Mouse (Mus musculus) kidney, embryonic 14.5 days (tissue): ENCODE data around the gene Enah. TPM values are rescaled to one million over a fixed set of nuclear protein-coding genes. Genes with fewer than 3 reads are reported as not detected.

ENCODE experiments used
- ATAC-seq: fragments of 200-750 bp; cut with Nextera tagmentation; 2 replicates; pipeline ENCODE4 v1.8.0; 2017; ENCODE audit warnings: moderate number of reproducible peaks, mild to moderate bottlenecking, moderate TSS enrichment, moderate library complexity; ENCODE audit not compliant: low FRiP score, low TSS enrichment
- H3K27ac ChIP-seq: fragments of 300-500 bp; sonication (generic); 2 replicates; pipeline ENCODE4 v1.5.1; 2014; ENCODE audit warnings: low read depth, mild to moderate bottlenecking, low read length, moderate library complexity, mixed read lengths
- H3K27me3 ChIP-seq: fragments of 300-500 bp; sonication (generic); 2 replicates; pipeline ENCODE4 v1.6.1; 2014; ENCODE audit warnings: mild to moderate bottlenecking, low read length; ENCODE audit not compliant: control insufficient read depth, insufficient read depth
- H3K36me3 ChIP-seq: fragments of 300-500 bp; sonication (generic); 2 replicates; pipeline ENCODE4 v1.6.1; 2014; ENCODE audit warnings: low read length, mixed read lengths; ENCODE audit not compliant: control insufficient read depth, insufficient read depth
- H3K4me1 ChIP-seq: fragments of 300-500 bp; sonication (generic); 2 replicates; pipeline ENCODE4 v1.6.1; 2014; ENCODE audit warnings: low read length, mixed read lengths; ENCODE audit not compliant: control insufficient read depth, insufficient read depth
- H3K4me2 ChIP-seq: fragments of 300-500 bp; sonication (generic); replicated peaks from 2 replicates; pipeline ENCODE4 v1.6.1; 2014; ENCODE audit warnings: low read depth, mild to moderate bottlenecking, low read length
- H3K4me3 ChIP-seq: fragments of 300-500 bp; sonication (generic); 2 replicates; pipeline ENCODE4 v1.5.1; 2014; ENCODE audit warnings: mild to moderate bottlenecking, low read length
- H3K9ac ChIP-seq: fragments of 300-500 bp; sonication (generic); 2 replicates; pipeline ENCODE4 v1.6.1; 2014; ENCODE audit warnings: low read depth, mild to moderate bottlenecking, low read length, moderate library complexity
- H3K9me3 ChIP-seq: fragments of 300-500 bp; sonication (generic); 2 replicates; pipeline ENCODE4 v1.6.1; 2016; ENCODE audit warnings: low read length; ENCODE audit not compliant: control insufficient read depth
- WGBS: fragments of 180-500 bp; shearing (Covaris S2); extraction: QIAGEN DNeasy Blood & Tissue Kit; methylation state at CpG from one replicate; pipeline ENCODE4 v1.1.7; 2014; 5-methylcytosine and 5-hydroxymethylcytosine counted together
- polyA plus RNA-seq: library from polyadenylated mRNA; unstranded; fragments of >200 nt; fragmentation: Nextera tagmentation; extraction: Ambion mirVana; gene quantifications from 2 replicates; pipeline ENCODE4 v1.2.1, GENCODE M21; 2014

Enah gene
- polyA plus RNA-seq, 1 experiment from 2014 or later: 28.8 TPM

DNA sequence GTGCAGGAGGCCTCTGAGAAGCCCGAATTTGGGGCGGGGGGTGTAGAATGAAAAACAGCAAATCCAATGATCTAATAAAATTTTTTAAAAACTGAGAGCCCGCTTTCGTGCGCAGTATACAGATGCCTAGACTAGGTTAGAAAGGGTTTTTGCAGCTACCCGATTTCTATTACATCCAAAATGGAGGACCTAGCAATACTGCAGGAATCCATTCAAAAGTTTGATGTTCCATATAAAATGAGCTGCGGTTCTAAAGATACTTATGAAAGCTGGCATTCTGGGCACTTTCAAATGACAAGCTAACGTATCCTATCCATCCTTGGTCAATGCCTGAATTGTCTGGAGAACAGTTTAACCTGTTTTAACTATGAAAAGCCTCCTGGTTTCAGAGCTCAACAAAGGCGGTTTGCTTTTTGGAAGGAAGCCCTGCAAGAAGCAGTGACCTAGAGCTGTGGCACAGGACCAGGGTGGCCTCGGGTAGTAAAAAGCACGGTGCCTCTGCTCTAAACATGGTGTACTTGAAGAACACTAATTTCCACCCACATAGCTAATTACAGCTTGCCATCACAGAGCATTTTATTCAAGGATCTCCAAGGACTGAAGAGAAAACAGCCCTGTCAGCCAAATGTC is 1.2 kb upstream of the Enah start:
- no peak overlapping the region for H3K27ac ChIP-seq
- peak overlapping the region; percentile 90 for H3K4me2 ChIP-seq
- ATAC-seq: 0 out of 2 replicates have a peak, but pooled peaks have one; percentile 2
- peaks cover 6% of the 10 kb centered on the region; the same call in 1 of the 2 replicates for H3K4me1 ChIP-seq
- WGBS: 26% methylated on average over 11 of the region's 11 CpGs
- peak overlapping the region; percentile 93 for H3K4me3 ChIP-seq
- no peaks in the 10 kb centered on the region for H3K27me3 ChIP-seq
- H3K36me3 ChIP-seq: no peaks in the 10 kb centered on the region
- no peaks in the 10 kb centered on the region for H3K9me3 ChIP-seq
- peak overlapping the region; percentile 97; the same call in 1 of the 2 replicates for H3K9ac ChIP-seq

DNA sequence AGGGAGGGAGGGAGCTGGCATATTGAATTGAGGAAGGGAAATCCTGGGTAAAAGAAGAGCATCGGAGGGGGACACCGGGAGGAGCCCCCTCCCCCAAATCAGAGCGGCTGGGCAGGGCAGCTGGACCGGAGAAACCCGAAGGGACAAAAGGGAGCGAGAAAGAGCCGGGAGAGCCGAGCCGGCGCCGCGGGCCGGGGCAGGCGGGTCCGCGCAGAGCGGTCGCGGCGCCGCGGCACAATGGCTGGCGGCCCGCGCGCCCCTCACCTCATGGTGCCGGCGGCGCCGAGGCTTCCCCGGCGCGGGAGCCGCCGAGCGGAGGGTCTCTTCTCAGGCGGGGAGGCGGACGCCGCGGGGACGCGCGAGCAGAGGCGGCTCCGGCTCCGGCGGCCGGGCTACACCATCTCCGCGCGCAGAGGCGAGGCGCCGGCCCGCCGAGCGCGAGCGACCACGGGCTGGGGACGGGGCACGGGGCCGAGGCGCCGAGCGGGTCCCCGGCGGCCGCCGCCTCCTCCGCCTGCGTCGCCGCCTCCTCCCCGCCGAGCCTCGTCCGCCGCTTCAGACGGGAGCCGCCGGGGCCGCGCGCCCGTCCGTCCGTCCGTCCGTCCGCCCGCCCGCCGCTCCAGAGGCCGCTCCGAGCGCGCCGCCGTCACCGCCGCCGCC is 394 bp downstream of the Enah start:
- Histone ChIP-seq H3K4me2 (peak overlapping the region; percentile 90), H3K27ac (peak overlapping the region; percentile 92), H3K4me1 (peaks cover 3% of the 10 kb centered on the region; the same call in 1 of the 2 replicates), H3K36me3 (no peaks in the 10 kb centered on the region), H3K27me3 (no peaks in the 10 kb centered on the region), H3K9me3 (no peaks in the 10 kb centered on the region), H3K9ac (peak overlapping the region; percentile 97), H3K4me3 (peak overlapping the region; percentile 93)
- WGBS: under 1% methylated on average over 33 of the region's 104 CpGs
- ATAC-seq: peak; percentile 74

DNA sequence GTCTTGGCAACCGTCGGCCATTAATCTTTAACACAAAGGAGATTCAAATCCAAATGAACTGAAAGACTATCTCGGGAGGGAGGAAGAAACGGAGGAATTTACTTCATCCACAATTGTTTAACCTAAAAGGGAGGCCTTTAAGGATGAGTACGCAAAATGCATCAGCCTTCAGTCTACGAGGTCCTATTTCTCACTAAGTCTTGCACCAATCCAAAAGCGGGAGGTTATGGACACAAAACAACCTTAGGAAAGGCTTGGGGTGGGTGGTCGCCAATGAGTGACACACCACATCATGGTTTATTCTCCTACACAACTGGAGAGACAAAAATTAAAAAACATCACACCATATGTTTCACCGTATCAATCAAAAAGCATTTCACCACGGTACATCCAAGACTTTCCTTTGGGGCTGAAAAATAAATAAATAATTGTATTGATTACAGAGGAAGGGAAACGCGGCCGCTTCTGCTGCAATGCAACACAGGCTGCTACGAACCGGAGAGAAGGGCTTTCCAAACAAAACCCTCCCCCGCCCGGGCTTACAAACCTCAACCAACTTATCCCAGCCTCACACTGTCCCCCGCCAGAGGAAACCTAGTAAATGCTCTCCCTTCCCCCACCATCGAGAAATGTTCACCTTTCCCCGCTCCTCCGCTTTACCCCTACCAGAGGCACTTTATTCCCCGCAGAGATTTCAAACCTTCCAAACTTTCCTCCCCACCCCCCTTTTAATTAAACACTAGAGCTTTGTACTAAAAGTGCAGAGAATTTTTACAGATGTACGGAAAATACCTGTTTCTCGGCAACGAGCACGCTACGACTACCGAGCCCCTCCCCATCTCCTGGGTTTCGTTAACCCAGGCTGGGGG is 1.2 kb downstream of the Enah start:
- peak; percentile 32; the same call in 1 of the 2 replicates for ATAC-seq
- Histone ChIP-seq H3K9ac (peak overlapping the region; percentile 97), H3K4me3 (peak overlapping the region; percentile 93), H3K27ac (peak overlapping the region; percentile 92), H3K36me3 (no peaks in the 10 kb centered on the region), H3K4me1 (peaks cover 3% of the 10 kb centered on the region; the same call in 1 of the 2 replicates), H3K9me3 (no peaks in the 10 kb centered on the region), H3K27me3 (no peaks in the 10 kb centered on the region), H3K4me2 (peak overlapping the region; percentile 90)
- WGBS: under 1% methylated on average over 29 of the region's 29 CpGs

DNA sequence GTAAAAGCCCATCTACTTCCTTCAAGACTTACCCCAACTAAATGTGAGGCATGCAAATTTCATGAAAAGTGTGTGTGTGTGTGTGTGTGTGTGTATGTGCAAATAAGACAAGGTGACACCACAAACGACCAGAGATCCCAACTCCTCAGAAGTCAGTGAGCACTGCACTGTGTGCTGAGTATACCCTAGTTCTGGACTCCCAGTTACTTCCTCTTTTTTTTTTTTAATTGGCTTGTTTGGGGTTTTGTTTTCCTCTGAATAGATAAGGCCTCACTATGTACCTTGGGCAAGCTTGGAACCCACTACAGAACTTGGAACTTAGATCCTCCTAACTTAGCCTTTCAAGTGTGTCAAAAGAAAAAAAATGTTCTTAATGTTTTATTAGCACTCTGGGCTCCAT is 14.0 kb downstream of the Enah start:
- no peaks in the 10 kb centered on the region for H3K4me1 ChIP-seq
- H3K4me2 ChIP-seq: no peak overlapping the region
- WGBS: 71% methylated on average over 1 of the region's 1 CpGs
- H3K9me3 ChIP-seq: no peaks in the 10 kb centered on the region
- no peaks in the 10 kb centered on the region for H3K36me3 ChIP-seq
- ATAC-seq: no peak
- no peaks in the 10 kb centered on the region for H3K27me3 ChIP-seq
- no peak overlapping the region for H3K9ac ChIP-seq
- no peak overlapping the region for H3K27ac ChIP-seq
- H3K4me3 ChIP-seq: no peak overlapping the region

DNA sequence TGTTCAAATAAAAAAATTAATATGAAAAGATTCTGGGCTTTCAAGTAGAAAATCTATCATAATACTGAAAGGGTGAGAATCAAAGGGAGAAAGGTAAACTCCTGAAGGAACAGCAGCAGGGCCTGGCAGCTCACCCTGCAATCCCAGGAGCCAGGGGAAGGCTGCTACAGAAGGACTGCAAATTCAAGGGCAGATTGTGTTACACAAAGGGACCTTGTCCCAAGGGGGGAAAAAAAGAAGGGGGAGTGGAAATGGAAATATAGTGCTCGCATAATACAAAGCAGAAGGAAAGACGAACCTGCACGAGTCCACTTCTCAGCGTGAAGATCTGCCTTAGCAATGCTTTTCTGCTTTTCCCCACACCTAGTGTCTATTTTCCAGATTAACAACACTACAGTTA is 21.1 kb downstream of the Enah start:
- H3K9me3 ChIP-seq: no peaks in the 10 kb centered on the region
- H3K4me2 ChIP-seq: no peak overlapping the region
- no peak overlapping the region for H3K4me3 ChIP-seq
- no peaks in the 10 kb centered on the region for H3K36me3 ChIP-seq
- ATAC-seq: no peak
- no peak overlapping the region for H3K9ac ChIP-seq
- no peak overlapping the region for H3K27ac ChIP-seq
- 56% methylated on average over 4 of the region's 4 CpGs for WGBS
- no peaks in the 10 kb centered on the region; the same call in 1 of the 2 replicates for H3K4me1 ChIP-seq
- H3K27me3 ChIP-seq: no peaks in the 10 kb centered on the region

DNA sequence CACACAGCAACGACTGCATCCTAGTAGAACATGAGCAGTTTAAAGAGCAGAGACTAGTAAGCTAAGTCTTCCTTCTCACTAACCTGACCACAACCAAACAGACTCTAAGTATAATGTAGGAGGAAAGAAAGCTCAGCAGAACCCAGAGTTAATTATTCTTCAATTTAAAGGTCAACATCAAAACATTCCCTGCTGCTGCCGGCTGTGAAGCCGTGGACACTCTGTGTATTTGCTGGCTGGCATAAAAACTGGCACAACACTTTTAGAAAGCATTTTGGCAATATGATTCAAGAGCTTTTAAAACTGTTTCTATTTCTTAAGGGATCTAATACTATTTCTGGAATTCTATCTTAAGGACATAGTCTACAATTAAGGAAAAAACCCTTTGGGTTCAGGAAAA is 22.0 kb downstream of the Enah start:
- Histone ChIP-seq H3K4me2 (no peak overlapping the region), H3K27me3 (no peaks in the 10 kb centered on the region), H3K27ac (no peak overlapping the region), H3K9ac (no peak overlapping the region), H3K36me3 (no peaks in the 10 kb centered on the region), H3K9me3 (no peaks in the 10 kb centered on the region), H3K4me3 (no peak overlapping the region), H3K4me1 (no peaks in the 10 kb centered on the region; the same call in 1 of the 2 replicates)
- 63% methylated on average over 3 of the region's 3 CpGs for WGBS
- no peak for ATAC-seq

DNA sequence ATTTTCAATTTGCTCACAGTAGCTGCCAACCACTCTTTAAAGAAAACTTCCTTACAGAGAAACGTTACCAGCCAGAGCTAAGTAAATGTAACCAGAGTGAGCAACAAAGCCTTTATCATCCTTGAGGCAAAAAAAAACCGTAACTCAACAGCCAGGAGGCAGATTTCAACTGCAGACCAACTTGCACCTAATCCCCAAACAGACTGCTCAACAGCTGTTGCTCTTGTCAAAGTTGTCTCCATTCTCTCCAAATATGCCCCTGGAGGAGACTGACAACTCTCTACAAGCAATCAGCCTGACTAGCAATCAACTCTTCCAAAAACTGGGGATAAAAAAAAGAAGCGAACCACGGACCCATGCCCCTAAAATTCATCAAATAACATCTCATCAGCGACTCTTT is 26.2 kb downstream of the Enah start:
- no peaks in the 10 kb centered on the region for H3K4me1 ChIP-seq
- no peaks in the 10 kb centered on the region for H3K9me3 ChIP-seq
- H3K4me2 ChIP-seq: no peak overlapping the region
- no peak overlapping the region for H3K4me3 ChIP-seq
- 79% methylated on average over 5 of the region's 5 CpGs for WGBS
- H3K36me3 ChIP-seq: no peaks in the 10 kb centered on the region
- ATAC-seq: no peak
- no peaks in the 10 kb centered on the region for H3K27me3 ChIP-seq
- no peak overlapping the region for H3K27ac ChIP-seq
- no peak overlapping the region for H3K9ac ChIP-seq

DNA sequence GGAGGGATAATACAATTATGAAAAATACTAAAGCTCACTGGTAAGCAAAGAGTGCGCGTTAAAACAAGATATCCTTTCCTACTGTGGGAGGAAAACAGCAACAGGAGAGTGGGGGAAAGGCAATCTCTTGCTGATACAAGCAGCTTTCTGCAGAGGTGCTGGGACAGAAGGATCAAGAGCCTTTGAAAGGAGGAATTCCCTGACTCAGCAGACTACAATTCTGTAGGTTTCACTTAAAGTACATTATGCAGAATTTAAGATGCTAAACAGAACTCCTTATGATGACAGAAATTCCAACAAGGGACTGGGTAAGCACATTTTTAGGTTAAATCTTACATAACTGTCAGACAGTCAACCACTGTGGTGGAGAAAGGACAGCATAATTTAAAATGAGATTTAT is 31.4 kb downstream of the Enah start:
- Histone ChIP-seq H3K9ac (no peak overlapping the region), H3K4me3 (no peak overlapping the region), H3K36me3 (no peaks in the 10 kb centered on the region), H3K4me2 (no peak overlapping the region), H3K27me3 (no peaks in the 10 kb centered on the region), H3K4me1 (0 out of 2 replicates have a peak, but pooled peaks cover 3% of the 10 kb centered on the region), H3K9me3 (no peaks in the 10 kb centered on the region), H3K27ac (no peak overlapping the region)
- 66% methylated on average over 2 of the region's 2 CpGs for WGBS
- no peak for ATAC-seq
